Mouse (Mus musculus) lung, postnatal 0 days (tissue): Measurements from ENCODE around the gene Usp29.

Experiments used
- CTCF ChIP-seq: IDR thresholded peaks from 2 replicates; pipeline ENCODE4 v1.5.1; 2016; ENCODE audit warnings: antibody characterized with exemption, mild to moderate bottlenecking
- EP300 ChIP-seq: IDR thresholded peaks from 2 replicates; pipeline ENCODE4 v1.6.1; 2016; ENCODE audit warnings: antibody characterized with exemption, mild to moderate bottlenecking, control low read depth

DNA sequence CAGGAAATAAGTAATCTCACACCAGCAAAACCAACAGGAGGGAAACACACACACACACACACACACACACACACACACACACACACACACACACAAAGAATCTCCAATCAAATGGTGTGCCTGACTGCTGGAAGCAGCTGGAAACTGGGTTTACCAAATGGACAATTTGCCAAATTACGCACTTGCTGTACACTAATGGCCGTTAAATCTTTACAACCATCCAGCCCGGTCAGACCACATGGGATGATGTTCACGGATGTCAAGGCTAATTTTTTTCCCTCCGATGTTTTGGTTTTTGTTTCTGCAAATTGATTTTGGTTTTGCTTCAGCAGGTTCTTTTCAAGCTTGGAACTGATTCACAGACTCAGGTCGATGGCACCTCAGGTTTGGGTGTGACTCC, 62.9 kb downstream of the Usp29 start:
- TF ChIP-seq CTCF (no peak), EP300 (no peak)
